Mouse (Mus musculus): ENCODE measurements around the gene Gm20897. TPM values are rescaled to one million over a fixed set of nuclear protein-coding genes. Genes with fewer than 3 reads are reported as not detected.

Gene Gm20897
- not detected in 2 replicates for polyA plus RNA-seq (2021; fragmentation: Nextera tagmentation)
- long read RNA-seq, experiment 1: 0 reads
- long read RNA-seq, experiment 2: 0 reads

DNA sequence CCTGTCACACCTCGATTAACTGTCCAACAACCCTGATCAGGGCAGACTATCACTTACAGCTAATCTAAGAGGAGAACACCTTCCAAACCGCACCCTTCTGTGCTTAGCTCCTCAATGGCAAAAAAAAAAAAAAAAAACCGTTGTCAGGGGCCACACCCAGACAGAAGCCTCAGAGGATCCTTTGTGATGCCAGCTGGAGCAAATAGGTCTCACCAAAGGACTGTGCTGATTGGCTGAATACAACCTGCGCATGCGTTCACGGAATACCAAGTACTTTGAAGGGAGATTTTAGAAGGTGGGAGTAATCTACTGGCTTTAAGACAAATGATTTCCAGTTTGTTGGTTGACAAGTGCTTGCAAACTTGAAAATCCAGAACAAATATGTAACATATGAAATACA lies at the start of gene Gm20897:
Gene Gm20897, minus strand, starts transcription at position 101 of the 400 bp plus-strand sequence.

Other genes starting within 250 kb of the Gm20897 start
- not detected in 2 replicates for gene Gm21732, start 73.5 kb upstream of the Gm20897 start, polyA plus RNA-seq (2021; fragmentation: Nextera tagmentation)